Mouse (Mus musculus) intestine, postnatal 0 days (tissue): ENCODE data around the gene Ccpg1os. TPM values are rescaled to one million over a fixed set of nuclear protein-coding genes. Genes with fewer than 3 reads are reported as not detected.

ENCODE experiments used
- ATAC-seq: fragments of 200-750 bp; cut with Nextera tagmentation; 2 replicates; pipeline ENCODE4 v1.8.0; 2017; ENCODE audit warnings: mild to moderate bottlenecking, moderate TSS enrichment, moderate library complexity
- H3K27ac ChIP-seq: fragments of 300-500 bp; sonication (generic); 2 replicates; pipeline ENCODE4 v1.5.1; 2014; ENCODE audit warnings: mild to moderate bottlenecking, low read depth, low read length, moderate library complexity
- H3K27me3 ChIP-seq: fragments of 300-500 bp; sonication (generic); replicated peaks from 2 replicates; pipeline ENCODE4 v1.6.1; 2014; ENCODE audit warnings: low read length, mixed read lengths; ENCODE audit not compliant: control insufficient read depth, insufficient read depth
- H3K36me3 ChIP-seq: fragments of 300-500 bp; sonication (generic); 2 replicates; pipeline ENCODE4 v1.6.1; 2014; ENCODE audit warnings: mild to moderate bottlenecking, moderate library complexity; ENCODE audit not compliant: control insufficient read depth, insufficient read depth
- H3K4me1 ChIP-seq: fragments of 300-500 bp; sonication (generic); replicated peaks from 2 replicates; pipeline ENCODE4 v1.6.1; 2014; ENCODE audit warnings: antibody characterized with exemption, low read length, mixed read lengths; ENCODE audit not compliant: control insufficient read depth, insufficient read depth
- H3K4me2 ChIP-seq: fragments of 300-500 bp; sonication (generic); replicated peaks from 2 replicates; pipeline ENCODE4 v1.6.1; 2014; ENCODE audit warnings: low read depth, mild to moderate bottlenecking, moderate library complexity
- H3K4me3 ChIP-seq: fragments of 300-500 bp; sonication (generic); 2 replicates; pipeline ENCODE4 v1.5.1; 2014; ENCODE audit warnings: low read depth, low read length
- H3K9ac ChIP-seq: fragments of 300-500 bp; sonication (generic); 2 replicates; pipeline ENCODE4 v1.6.1; 2014; ENCODE audit warnings: mild to moderate bottlenecking, low read depth, low read length
- H3K9me3 ChIP-seq: fragments of 300-500 bp; sonication (generic); 2 replicates; pipeline ENCODE4 v1.6.1; 2016; ENCODE audit warnings: mixed run types; ENCODE audit not compliant: control insufficient read depth
- CTCF ChIP-seq: sonication (generic); IDR thresholded peaks from 2 replicates; pipeline ENCODE4 v1.5.1; 2016; ENCODE audit warnings: low read depth, mild to moderate bottlenecking, control low read depth, antibody characterized with exemption, moderate library complexity
- WGBS: fragments of 180-500 bp; shearing (Covaris S2); extraction: QIAGEN DNeasy Blood & Tissue Kit; methylation state at CpG from one replicate; pipeline ENCODE4 v1.1.7; 2014; 5-methylcytosine and 5-hydroxymethylcytosine counted together
- polyA plus RNA-seq: library from polyadenylated mRNA; unstranded; fragments of >200 nt; fragmentation: Nextera tagmentation; extraction: Ambion mirVana; gene quantifications from 2 replicates; pipeline ENCODE4 v1.2.1, GENCODE M21; 2015

Ccpg1os gene
- polyA plus RNA-seq, 1 experiment from 2014 or later, result 7.7 TPM

DNA sequence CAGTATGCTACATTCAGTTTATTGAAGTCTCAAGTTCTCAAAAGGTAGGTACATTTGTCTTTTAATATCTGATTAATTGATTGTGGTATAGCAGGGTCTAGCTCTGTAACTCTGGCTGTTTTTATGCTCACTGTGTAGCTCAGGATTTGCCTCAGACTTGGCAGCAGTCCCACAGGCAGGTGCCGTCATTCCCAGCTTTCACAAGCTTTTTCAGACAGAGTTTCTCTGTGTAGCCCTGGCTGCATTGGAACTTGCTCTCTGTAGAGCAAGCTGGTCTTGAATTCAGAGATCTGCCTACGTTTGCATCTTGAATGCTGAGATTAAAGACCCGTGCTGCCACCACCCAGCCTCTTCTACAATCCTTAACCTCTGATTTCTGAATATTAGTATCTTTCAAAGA is 17.0 kb upstream of the Ccpg1os start:
- no peaks in the 10 kb centered on the region for H3K4me1 ChIP-seq
- H3K9me3 ChIP-seq, result no peaks in the 10 kb centered on the region
- H3K27ac ChIP-seq, result no peak overlapping the region
- H3K4me2 ChIP-seq, result no peak overlapping the region
- no peak for TF ChIP-seq CTCF
- H3K36me3 ChIP-seq, result peaks cover 31% of the 10 kb centered on the region
- no peaks in the 10 kb centered on the region for H3K27me3 ChIP-seq
- no peak overlapping the region for H3K9ac ChIP-seq
- WGBS, result 44% methylated on average over 3 of the region's 3 CpGs
- H3K4me3 ChIP-seq, result no peak overlapping the region
- ATAC-seq, result no peak

DNA sequence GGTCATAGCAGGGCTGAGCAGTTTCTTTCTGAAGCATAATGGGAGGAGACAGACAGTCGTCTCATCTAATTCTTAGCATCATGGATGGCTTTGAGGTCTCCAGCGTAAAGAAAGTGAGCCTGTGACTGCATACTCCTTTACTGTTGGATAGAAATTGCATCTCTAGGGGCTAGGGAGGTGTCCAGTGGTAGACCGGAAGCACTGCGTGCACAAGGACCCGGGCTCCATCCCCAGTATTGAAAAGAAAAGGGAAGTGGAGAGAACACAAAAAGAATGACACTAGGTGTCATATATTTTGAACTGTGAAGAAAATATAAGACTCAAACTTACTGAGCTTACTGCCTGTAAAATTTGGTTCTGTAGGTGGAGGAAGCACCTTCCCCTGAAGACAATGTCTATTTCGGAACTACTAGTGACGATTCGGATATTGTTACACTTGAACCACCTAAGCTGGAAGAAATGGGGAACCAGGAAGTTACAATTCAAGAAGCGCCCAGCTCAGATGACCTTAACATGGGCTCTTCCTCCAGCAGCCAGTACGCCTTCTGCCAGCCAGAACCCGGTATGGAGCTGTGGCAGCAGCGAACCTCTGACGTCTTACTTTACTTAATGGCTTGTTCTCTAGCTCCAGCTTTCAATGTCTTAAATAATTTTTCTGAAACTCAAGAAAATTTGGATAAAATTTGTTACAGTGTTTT is 16.3 kb upstream of the Ccpg1os start:
- TF ChIP-seq CTCF, result no peak
- Histone ChIP-seq H3K4me2 (no peak overlapping the region), H3K9ac (no peak overlapping the region), H3K4me1 (no peaks in the 10 kb centered on the region), H3K9me3 (no peaks in the 10 kb centered on the region), H3K36me3 (peaks cover 31% of the 10 kb centered on the region), H3K27me3 (no peaks in the 10 kb centered on the region), H3K27ac (no peak overlapping the region), H3K4me3 (no peak overlapping the region)
- WGBS, result 86% methylated on average over 13 of the region's 13 CpGs
- no peak for ATAC-seq

DNA sequence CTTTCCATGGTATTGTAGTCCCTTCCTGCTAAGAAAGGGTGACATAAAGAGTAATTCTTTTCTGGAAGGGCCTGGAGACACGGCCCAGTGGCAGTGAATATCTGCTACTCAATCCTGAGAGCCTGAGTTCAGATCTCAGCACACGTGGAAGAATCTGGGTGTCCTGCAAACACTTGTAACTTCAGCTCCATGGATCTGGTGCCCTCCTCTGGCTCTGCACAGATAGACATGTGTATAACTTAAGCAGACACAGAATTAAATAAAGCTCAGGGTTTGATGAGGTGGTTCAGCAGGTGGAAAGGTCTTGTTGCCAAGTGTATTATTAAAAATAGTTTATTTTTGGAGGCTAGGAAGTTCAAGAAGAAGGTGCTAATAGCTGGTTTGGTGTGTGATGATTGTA is 15.3 kb upstream of the Ccpg1os start:
- no peak for ATAC-seq
- 65% methylated on average over 2 of the region's 2 CpGs for WGBS

DNA sequence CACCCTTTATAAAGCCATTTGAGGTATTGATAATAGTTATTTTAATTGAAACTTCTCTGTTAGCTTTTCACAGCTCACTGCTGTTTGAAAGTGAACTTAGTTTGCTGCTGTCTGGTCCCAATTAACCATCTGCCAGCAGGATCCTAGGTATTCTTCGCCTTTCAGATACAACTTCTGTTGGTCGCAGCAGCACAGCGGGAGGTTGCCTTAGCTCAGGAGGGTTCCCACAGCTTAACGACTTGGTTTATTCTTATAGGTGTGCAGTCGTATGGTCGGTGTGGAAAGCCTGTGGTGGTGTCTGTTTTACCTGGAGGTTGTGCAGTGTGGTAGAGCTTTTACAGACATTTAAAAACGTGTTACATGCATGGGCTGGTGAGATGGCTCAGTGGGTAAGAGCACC is 11.6 kb upstream of the Ccpg1os start:
- TF ChIP-seq CTCF, result no peak
- ATAC-seq, result no peak
- 68% methylated on average over 7 of the region's 7 CpGs for WGBS

More for the DNA sequence above, 15.3 kb upstream of the Ccpg1os start:
- Histone ChIP-seq H3K4me2 (no peak overlapping the region), H3K27me3 (no peaks in the 10 kb centered on the region), H3K4me3 (no peak overlapping the region), H3K27ac (no peak overlapping the region), H3K4me1 (no peaks in the 10 kb centered on the region), H3K9ac (no peak overlapping the region), H3K36me3 (peaks cover 25% of the 10 kb centered on the region), H3K9me3 (no peaks in the 10 kb centered on the region)
- peak; percentile 34 for TF ChIP-seq CTCF

DNA sequence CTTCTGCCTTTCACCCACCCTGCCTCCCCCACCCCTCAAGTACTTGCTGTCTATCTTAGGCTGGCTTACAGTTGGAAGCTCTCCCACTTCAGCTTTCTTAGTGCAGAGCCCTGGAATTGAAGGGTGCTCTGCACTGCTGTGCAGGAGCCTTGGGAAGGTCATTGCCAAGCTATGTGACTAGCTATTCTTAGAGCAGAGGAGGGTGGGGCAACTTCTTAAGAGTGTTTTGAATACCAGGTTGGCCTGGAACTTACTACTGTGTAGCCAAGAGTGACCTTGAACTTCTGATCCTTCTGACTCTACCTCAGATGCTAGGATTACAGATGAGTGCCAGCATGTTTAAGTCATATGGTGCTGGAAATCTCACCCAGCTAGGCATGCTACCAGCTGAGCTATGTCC is 11.0 kb upstream of the Ccpg1os start:
- Histone ChIP-seq H3K9ac (no peak overlapping the region), H3K27me3 (no peaks in the 10 kb centered on the region), H3K36me3 (peaks cover 5% of the 10 kb centered on the region; the same call in 1 of the 2 replicates), H3K4me3 (no peak overlapping the region), H3K9me3 (no peaks in the 10 kb centered on the region), H3K4me2 (no peak overlapping the region), H3K4me1 (no peaks in the 10 kb centered on the region), H3K27ac (no peak overlapping the region)
- ATAC-seq, result no peak
- no peak for TF ChIP-seq CTCF

More for the DNA sequence above, 11.6 kb upstream of the Ccpg1os start:
- Histone ChIP-seq H3K27me3 (no peaks in the 10 kb centered on the region), H3K36me3 (peaks cover 6% of the 10 kb centered on the region; the same call in 1 of the 2 replicates), H3K4me1 (no peaks in the 10 kb centered on the region), H3K4me3 (no peak overlapping the region), H3K9ac (no peak overlapping the region), H3K27ac (no peak overlapping the region), H3K9me3 (no peaks in the 10 kb centered on the region), H3K4me2 (no peak overlapping the region)

DNA sequence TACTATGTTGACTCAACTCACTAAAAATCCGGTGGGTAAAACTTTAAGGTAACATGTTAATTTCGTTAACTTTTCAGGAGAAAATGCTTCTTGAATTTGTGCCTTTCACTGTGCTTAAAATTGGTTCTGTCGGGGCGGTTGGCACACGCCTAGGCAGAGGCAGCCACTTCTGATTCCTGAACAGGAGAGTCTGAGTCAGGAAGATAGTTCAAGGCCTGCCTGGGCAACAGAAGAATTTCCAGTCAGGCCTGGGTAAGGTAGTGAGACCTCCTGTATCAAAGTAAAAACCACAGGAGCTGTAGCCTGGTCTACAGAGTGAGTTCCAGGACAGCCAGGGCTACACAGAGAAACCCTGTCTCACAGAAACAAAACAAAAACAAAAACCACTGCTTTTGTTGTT is 7.4 kb upstream of the Ccpg1os start:
- 86% methylated on average over 5 of the region's 5 CpGs for WGBS

More for the DNA sequence above, 7.4 kb upstream of the Ccpg1os start:
- no peaks in the 10 kb centered on the region for H3K27me3 ChIP-seq
- no peak overlapping the region for H3K4me2 ChIP-seq
- no peaks in the 10 kb centered on the region for H3K36me3 ChIP-seq
- no peak overlapping the region for H3K27ac ChIP-seq
- no peaks in the 10 kb centered on the region for H3K4me1 ChIP-seq
- H3K4me3 ChIP-seq, result no peak overlapping the region
- H3K9me3 ChIP-seq, result no peaks in the 10 kb centered on the region
- ATAC-seq, result no peak
- H3K9ac ChIP-seq, result no peak overlapping the region
- TF ChIP-seq CTCF, result no peak
